Mouse (Mus musculus): ENCODE measurements around the gene Astl. TPM values are rescaled to one million over a fixed set of nuclear protein-coding genes. Genes with fewer than 3 reads are reported as not detected.

The Astl gene
- polyA plus RNA-seq, 1 experiment: not detected

GRCm38 (mm10) chr2:127336885-127337284 lies 1.6 kb upstream of the Astl start:
- Histone ChIP-seq H3K27ac (replicated peaks; ENCODE audit: low read depth, low read length) (no peak overlapping the region), H3K4me3 (ENCODE audit: insufficient read depth, low read depth, low read length) (peak overlapping the region; percentile 71), H3K4me1 (ENCODE audit: control insufficient read depth, insufficient read depth, insufficient read length, low read length) (no peaks in the 10 kb centered on the region)

GRCm38 (mm10) chr2:127337531-127337930 lies 908 bp upstream of the Astl start:
- Histone ChIP-seq H3K27ac (replicated peaks; ENCODE audit: low read depth, low read length) (no peak overlapping the region), H3K4me3 (ENCODE audit: insufficient read depth, low read depth, low read length) (no peak overlapping the region), H3K4me1 (ENCODE audit: control insufficient read depth, insufficient read depth, insufficient read length, low read length) (no peaks in the 10 kb centered on the region)

GRCm38 (mm10) chr2:127338012-127338411 lies 427 bp upstream of the Astl start:
- no peak overlapping the region for H3K27ac ChIP-seq (replicated peaks; ENCODE audit: low read depth, low read length)
- no peak overlapping the region for H3K4me3 ChIP-seq (ENCODE audit: insufficient read depth, low read depth, low read length)
- H3K4me1 ChIP-seq (ENCODE audit: control insufficient read depth, insufficient read depth, insufficient read length, low read length): no peaks in the 10 kb centered on the region

- Histone ChIP-seq H3K27ac (replicated peaks; ENCODE audit: low read depth, low read length) (no peak overlapping the region), H3K4me1 (ENCODE audit: control insufficient read depth, insufficient read depth, insufficient read length, low read length) (no peaks in the 10 kb centered on the region), H3K4me3 (ENCODE audit: insufficient read depth, low read depth, low read length) (no peak overlapping the region)
Observed at GRCm38 (mm10) chr2:127338833-127339232, 394 bp downstream of the Astl start.

GRCm38 (mm10) chr2:127339262-127339661 lies 823 bp downstream of the Astl start:
- H3K27ac ChIP-seq (replicated peaks; ENCODE audit: low read depth, low read length): no peak overlapping the region
- H3K4me3 ChIP-seq (ENCODE audit: insufficient read depth, low read depth, low read length): no peak overlapping the region

DNA sequence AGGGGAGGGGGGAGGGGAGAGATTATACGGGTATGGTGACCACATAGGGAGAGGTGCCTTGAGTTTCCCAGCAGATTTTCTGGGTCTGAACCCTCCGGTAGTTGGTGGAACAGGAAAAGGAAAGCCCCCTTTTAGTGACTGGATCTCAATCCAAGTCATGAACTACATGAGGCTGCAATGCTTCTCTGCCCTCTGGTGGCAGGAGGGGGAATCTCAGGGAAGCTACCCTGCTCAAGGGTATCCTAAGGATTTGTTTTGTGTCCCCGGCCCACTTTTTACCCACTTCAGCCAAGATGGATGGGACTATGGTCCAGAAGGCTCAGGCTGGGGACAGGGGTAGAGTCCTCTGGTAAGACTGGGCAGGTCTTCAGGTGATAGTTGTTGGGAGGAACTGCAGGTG lies 2.7 kb downstream of the Astl start:
- Histone ChIP-seq H3K4me1 (ENCODE audit: control insufficient read depth, insufficient read depth, insufficient read length, low read length) (no peaks in the 10 kb centered on the region), H3K27ac (replicated peaks; ENCODE audit: low read depth, low read length) (no peak overlapping the region), H3K4me3 (ENCODE audit: insufficient read depth, low read depth, low read length) (no peak overlapping the region)

More at GRCm38 (mm10) chr2:127339262-127339661, 823 bp downstream of the Astl start:
- no peaks in the 10 kb centered on the region for H3K4me1 ChIP-seq (ENCODE audit: control insufficient read depth, insufficient read depth, insufficient read length, low read length)

- Histone ChIP-seq H3K4me3 (ENCODE audit: insufficient read depth, low read depth, low read length) (no peak overlapping the region), H3K4me1 (ENCODE audit: control insufficient read depth, insufficient read depth, insufficient read length, low read length) (no peaks in the 10 kb centered on the region), H3K27ac (replicated peaks; ENCODE audit: low read depth, low read length) (no peak overlapping the region)
Observed at GRCm38 (mm10) chr2:127346334-127346733, 7.9 kb downstream of the Astl start.

- Histone ChIP-seq H3K4me3 (ENCODE audit: insufficient read depth, low read depth, low read length) (no peak overlapping the region), H3K4me1 (ENCODE audit: control insufficient read depth, insufficient read depth, insufficient read length, low read length) (no peaks in the 10 kb centered on the region), H3K27ac (replicated peaks; ENCODE audit: low read depth, low read length) (no peak overlapping the region)
Observed at GRCm38 (mm10) chr2:127347147-127347985, 8.9 kb downstream of the Astl start.

DNA sequence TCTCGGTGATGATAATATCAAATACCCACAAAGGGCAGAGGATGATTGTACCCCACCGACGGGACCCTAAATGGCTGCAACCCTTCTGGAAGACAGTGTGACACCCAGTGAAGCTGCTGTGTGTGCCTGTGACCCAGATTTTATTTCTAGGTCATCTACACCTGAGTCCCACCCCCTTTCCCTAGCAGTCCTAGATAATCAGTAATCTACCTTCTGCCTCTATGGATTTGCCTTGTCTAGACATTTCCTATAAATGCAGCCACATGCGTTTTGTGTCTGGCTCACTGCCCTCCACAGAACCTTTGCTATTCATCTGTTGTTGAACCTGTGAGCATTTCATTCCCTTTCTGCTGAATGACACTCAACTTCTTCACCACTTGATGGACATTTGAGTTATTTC lies 15.4 kb downstream of the Astl start:
- Histone ChIP-seq H3K4me1 (ENCODE audit: control insufficient read depth, insufficient read depth, insufficient read length, low read length) (no peaks in the 10 kb centered on the region), H3K4me3 (ENCODE audit: insufficient read depth, low read depth, low read length) (no peak overlapping the region), H3K27ac (replicated peaks; ENCODE audit: low read depth, low read length) (no peak overlapping the region)

GRCm38 (mm10) chr2:127362459-127363281 lies 24.2 kb downstream of the Astl start, which contains the start of gene Adra2b:
Gene Adra2b (plus strand): TSS chr2:127363208.
- Histone ChIP-seq H3K27ac (replicated peaks; ENCODE audit: low read depth, low read length) (no peak within 1 kb of the TSS), H3K4me3 (ENCODE audit: insufficient read depth, low read depth, low read length) (peak within 1 kb of the TSS; percentile 41), H3K4me1 (ENCODE audit: control insufficient read depth, insufficient read depth, insufficient read length, low read length) (no peaks in the 10 kb centered on the region)

DNA sequence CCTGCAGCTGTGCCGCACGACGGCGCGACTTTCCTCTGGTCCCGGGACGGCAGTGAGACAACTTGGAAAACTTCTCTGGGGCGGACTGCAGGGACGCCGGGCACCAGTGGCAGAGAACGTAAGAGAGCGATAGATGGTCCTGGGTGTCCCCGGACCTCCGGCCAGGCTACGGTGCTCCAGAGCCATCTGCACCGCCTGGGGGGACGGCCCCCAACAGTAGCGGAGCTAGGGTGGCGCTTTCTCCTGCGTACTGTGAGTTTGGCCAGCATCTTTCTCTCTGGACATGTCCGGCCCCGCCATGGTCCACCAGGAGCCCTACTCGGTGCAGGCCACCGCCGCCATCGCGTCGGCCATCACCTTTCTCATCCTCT lies 24.8 kb downstream of the Astl start:
- no peaks in the 10 kb centered on the region for H3K4me1 ChIP-seq (ENCODE audit: control insufficient read depth, insufficient read depth, insufficient read length, low read length)
- H3K27ac ChIP-seq (replicated peaks; ENCODE audit: low read depth, low read length): no peak overlapping the region
- H3K4me3 ChIP-seq (ENCODE audit: insufficient read depth, low read depth, low read length): peak overlapping the region; percentile 41

- Histone ChIP-seq H3K4me1 (ENCODE audit: control insufficient read depth, insufficient read depth, insufficient read length, low read length) (no peaks in the 10 kb centered on the region), H3K4me3 (ENCODE audit: insufficient read depth, low read depth, low read length) (peak overlapping the region; percentile 41), H3K27ac (replicated peaks; ENCODE audit: low read depth, low read length) (no peak overlapping the region)
Observed at GRCm38 (mm10) chr2:127363696-127364095, 25.3 kb downstream of the Astl start.

DNA sequence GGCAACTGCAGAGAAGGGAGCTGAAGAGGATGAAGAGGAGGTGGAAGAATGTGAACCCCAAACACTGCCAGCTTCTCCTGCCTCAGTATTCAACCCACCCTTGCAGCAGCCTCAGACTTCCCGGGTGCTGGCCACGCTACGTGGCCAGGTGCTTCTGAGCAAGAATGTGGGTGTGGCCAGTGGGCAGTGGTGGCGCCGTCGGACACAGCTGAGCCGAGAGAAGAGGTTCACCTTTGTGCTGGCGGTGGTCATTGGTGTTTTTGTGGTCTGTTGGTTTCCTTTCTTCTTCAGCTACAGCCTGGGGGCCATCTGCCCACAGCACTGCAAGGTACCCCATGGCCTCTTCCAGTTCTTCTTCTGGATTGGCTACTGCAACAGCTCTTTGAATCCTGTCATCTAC lies 26.0 kb downstream of the Astl start:
- Histone ChIP-seq H3K4me3 (ENCODE audit: insufficient read depth, low read depth, low read length) (no peak overlapping the region), H3K27ac (replicated peaks; ENCODE audit: low read depth, low read length) (no peak overlapping the region), H3K4me1 (ENCODE audit: control insufficient read depth, insufficient read depth, insufficient read length, low read length) (no peaks in the 10 kb centered on the region)

GRCm38 (mm10) chr2:127367126-127367820 lies 28.8 kb downstream of the Astl start:
- Histone ChIP-seq H3K4me1 (ENCODE audit: control insufficient read depth, insufficient read depth, insufficient read length, low read length) (no peaks in the 10 kb centered on the region), H3K4me3 (ENCODE audit: insufficient read depth, low read depth, low read length) (no peak overlapping the region), H3K27ac (replicated peaks; ENCODE audit: low read depth, low read length) (no peak overlapping the region)

- no peak overlapping the region for H3K27ac ChIP-seq (replicated peaks; ENCODE audit: low read depth, low read length)
Observed at GRCm38 (mm10) chr2:127369703-127370376, 31.4 kb downstream of the Astl start.

More at GRCm38 (mm10) chr2:127369703-127370376, 31.4 kb downstream of the Astl start:
- no peak overlapping the region for H3K4me3 ChIP-seq (ENCODE audit: insufficient read depth, low read depth, low read length)
- no peaks in the 10 kb centered on the region for H3K4me1 ChIP-seq (ENCODE audit: control insufficient read depth, insufficient read depth, insufficient read length, low read length)

Measured in brown adipose tissue, adult 24 weeks (tissue).